9 mouse cellular contexts compared by ENCODE assay signal in the genomic region with DNA sequence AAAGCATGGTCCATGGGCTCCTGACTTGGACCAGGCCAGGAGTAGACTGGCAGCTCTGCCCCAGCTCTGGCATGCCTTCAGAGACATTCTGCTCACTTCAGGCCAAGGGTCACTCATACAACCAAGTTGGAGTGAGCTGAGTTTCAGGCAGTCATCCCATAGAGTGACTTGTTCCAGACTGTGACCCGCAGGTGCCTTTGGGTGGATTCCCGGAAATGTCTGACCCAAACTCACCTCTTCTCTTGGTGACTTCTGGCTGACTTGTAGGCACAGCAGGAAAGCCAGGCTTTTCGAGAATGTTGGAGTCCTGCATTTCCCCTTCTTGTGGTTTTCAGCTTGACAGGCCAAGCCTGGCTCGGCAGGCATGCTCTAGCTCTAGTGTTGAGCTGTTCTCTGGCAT.
DNase-seq lines count a peak whose midpoint lies in the region; ATAC-seq lines count a peak whose summit lies in the region.
"Had no signal": no experiment of that assay in that cellular context is flagged by ENCODE, and none has a peak within 500 bp of the region (broad histone marks: within the 10 kb centered on the region; RNA-seq: fewer than 3 reads in every experiment).

No protein-coding gene starts in this region.

- ATAC-seq in monocyte, adult 5-6 weeks (replicated peaks; ENCODE audit: insufficient number of reproducible peaks, low FRiP score, low TSS enrichment, poor library complexity, severe bottlenecking): no peak

- DNase-seq in heart, adult 11 months: peak; percentile 97
- DNase-seq in heart, postnatal 4 days: no peak
- DNase-seq in urinary bladder, postnatal 14 days (ENCODE audit: low spot score): peak; percentile 18
- DNase-seq in urinary bladder, postnatal 4 days (ENCODE audit: low spot score in 2 of 2): no peak
- DNase-seq in heart, adult 9 months (ENCODE audit: low spot score in 2 of 2): peak; percentile 52 to 65
- DNase-seq in skeletal muscle tissue, adult 2 months (ENCODE audit: low read depth, low spot score): peak; percentile 13
- DNase-seq in spleen, adult 18-20 months: no peak
- DNase-seq: liver had no signal

Comparison
In these comparisons a context has a peak if more than half of its experiments do, and no peak if none do; other contexts are left out.
1. DNase-seq: peak in heart, adult 11 months (single experiment), urinary bladder, postnatal 14 days (single experiment), heart, adult 9 months (2 of 2) and skeletal muscle tissue, adult 2 months (single experiment); none in heart, postnatal 4 days (single experiment), urinary bladder, postnatal 4 days (0 of 2) and spleen, adult 18-20 months (0 of 2).